ENCODE assay signal across 14 mouse cellular contexts in genomic region chr5:75736318-75736717, GRCm38 (mm10).
A peak's percentile ranks its signal among the peaks of the same experiment; 100 is the strongest.
DNase-seq lines count a peak whose midpoint lies in the region; ATAC-seq and TF ChIP-seq lines count a peak whose summit lies in the region.
"Had no signal": no experiment of that assay in that cellular context is flagged by ENCODE, and none has a peak within 500 bp of the region (broad histone marks: within the 10 kb centered on the region; RNA-seq: fewer than 3 reads in every experiment).

No protein-coding gene starts in this region.

- no peak overlapping the region for H3K4me3 ChIP-seq in heart, embryonic 10.5 days
- no peak overlapping the region for H3K4me3 ChIP-seq in lung, embryonic 14.5 days (ENCODE audit: low read depth, low read length)
- H3K4me3 ChIP-seq: forebrain, embryonic 13.5 days; hindbrain, embryonic 12.5 days; midbrain, embryonic 15.5 days had no signal

- H3K9ac ChIP-seq in lung, embryonic 14.5 days, result no peak overlapping the region
- H3K9ac ChIP-seq: forebrain, embryonic 13.5 days; hindbrain, embryonic 12.5 days; midbrain, embryonic 15.5 days had no signal

- DNase-seq in heart, adult 11 months, result peak; percentile 18
- DNase-seq in heart, embryonic 10.5 days (ENCODE audit: low spot score), result no peak
- no peak for DNase-seq in lung, embryonic 14.5 days
- DNase-seq in lung, postnatal 10 days, result no peak
- peak; percentile 57 for DNase-seq in R1 (ENCODE audit: low read depth, low spot score)
- peak; percentile 19 to 44 for DNase-seq in thymus, postnatal 10 days (ENCODE audit: low spot score in 2 of 2)
- no peak for DNase-seq in adrenal gland, adult 18-20 months (ENCODE audit: low spot score in 2 of 2)
- no peak for DNase-seq in Muller cell, postnatal 12 days (ENCODE audit: inconsistent ontology term)
- DNase-seq: adrenal gland, postnatal 10 days; cerebellum, adult 2 months; right cerebral cortex, postnatal 14 days had no signal

- no peak overlapping the region for H3K4me2 ChIP-seq in lung, embryonic 14.5 days
- H3K4me2 ChIP-seq: forebrain, embryonic 13.5 days; hindbrain, embryonic 12.5 days; midbrain, embryonic 15.5 days had no signal

- no peak overlapping the region for H3K27ac ChIP-seq in heart, embryonic 10.5 days
- H3K27ac ChIP-seq in lung, embryonic 14.5 days (ENCODE audit: low read depth), result no peak overlapping the region
- H3K27ac ChIP-seq: forebrain, embryonic 13.5 days; hindbrain, embryonic 12.5 days; midbrain, embryonic 15.5 days had no signal

- peaks cover 5% of the 10 kb centered on the region for H3K4me1 ChIP-seq in heart, embryonic 10.5 days
- no peaks in the 10 kb centered on the region for H3K4me1 ChIP-seq in lung, embryonic 14.5 days (ENCODE audit: insufficient read depth)

- H3K36me3 ChIP-seq in heart, embryonic 10.5 days, result no peaks in the 10 kb centered on the region
- H3K36me3 ChIP-seq in lung, embryonic 14.5 days (ENCODE audit: insufficient read depth), result no peaks in the 10 kb centered on the region
- H3K36me3 ChIP-seq: hindbrain, embryonic 12.5 days; midbrain, embryonic 15.5 days had no signal

- peak; percentile 61 for TF ChIP-seq CTCF in lung, embryonic 14.5 days (IDR thresholded peaks at IDR 0.05; ENCODE audit: low read depth)

- H3K9me3 ChIP-seq in heart, embryonic 10.5 days, result no peaks in the 10 kb centered on the region
- H3K9me3 ChIP-seq in lung, embryonic 14.5 days (ENCODE audit: low read depth, low read length), result no peaks in the 10 kb centered on the region
- H3K9me3 ChIP-seq: forebrain, embryonic 13.5 days; hindbrain, embryonic 12.5 days; midbrain, embryonic 15.5 days had no signal

- no peak for ATAC-seq in lung, embryonic 14.5 days (ENCODE audit: insufficient read depth)
- ATAC-seq: forebrain, embryonic 13.5 days; midbrain, embryonic 15.5 days had no signal

- no peaks in the 10 kb centered on the region for H3K27me3 ChIP-seq in heart, embryonic 10.5 days (ENCODE audit: insufficient read depth, poor library complexity, severe bottlenecking)
- no peaks in the 10 kb centered on the region for H3K27me3 ChIP-seq in lung, embryonic 14.5 days (ENCODE audit: insufficient read depth, low read length)
- H3K27me3 ChIP-seq: forebrain, embryonic 13.5 days; hindbrain, embryonic 12.5 days; midbrain, embryonic 15.5 days had no signal

Comparison
In these comparisons a context has a peak if more than half of its experiments do, and no peak if none do; other contexts are left out.
1. DNase-seq: peak in heart, adult 11 months (single experiment), R1 (single experiment) and thymus, postnatal 10 days (2 of 2); none in heart, embryonic 10.5 days (single experiment), lung, embryonic 14.5 days (single experiment), lung, postnatal 10 days (single experiment), adrenal gland, adult 18-20 months (0 of 2) and Muller cell, postnatal 12 days (single experiment).